Mouse (Mus musculus): ENCODE data around the gene Slc6a11.

- TF ChIP-seq POLR2A (IDR thresholded peaks at IDR 0.05; ENCODE audit: low read depth, low read length) (no peak), CTCF (conservative IDR thresholded peaks at IDR 0.05; ENCODE audit: insufficient read depth, insufficient read length, low read depth, low read length) (no peak)
Observed at GRCm38 (mm10) chr6:114204557-114204956, 73.5 kb downstream of the Slc6a11 start.
